Mouse (Mus musculus) thymus, adult 18-20 months (tissue): ENCODE results near the gene Grem1.

ENCODE experiments used
- DNase-seq, 2 experiments: peaks; one replicate each; pipeline ENCODE4 v3.0.0; 2022; ENCODE audit warnings: mixed read lengths in 2 of 2

The Grem1 gene

DNA sequence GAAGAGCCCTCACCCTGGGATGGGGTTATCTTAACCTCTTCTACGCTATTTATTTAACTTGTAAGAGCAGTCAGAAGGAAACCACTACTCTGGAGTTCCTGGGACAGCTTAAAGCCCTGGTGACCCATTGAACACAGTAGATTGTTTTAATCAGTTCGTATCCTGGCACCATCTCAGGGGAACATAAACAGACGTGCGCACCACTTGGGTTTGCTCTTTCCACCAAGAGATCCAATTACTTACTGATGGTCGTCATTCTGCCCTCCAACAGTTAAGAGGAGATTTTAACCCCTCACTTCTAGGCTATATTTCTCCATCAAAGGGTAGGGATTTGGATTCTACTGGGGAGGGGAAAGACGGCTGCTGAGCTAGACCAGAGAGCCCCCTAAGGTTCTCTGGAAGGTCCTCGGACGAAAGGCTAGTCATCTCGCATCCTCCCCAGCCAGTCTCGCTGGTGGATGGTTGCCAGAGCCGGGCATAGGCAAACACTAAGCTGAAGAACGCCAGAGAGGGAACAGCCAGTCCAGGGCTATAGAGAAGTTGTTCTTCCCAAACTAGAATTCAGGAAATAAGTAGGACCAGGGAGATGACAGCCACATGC lies 1.4 kb downstream of the Grem1 start:
- DNase-seq = no peak

DNA sequence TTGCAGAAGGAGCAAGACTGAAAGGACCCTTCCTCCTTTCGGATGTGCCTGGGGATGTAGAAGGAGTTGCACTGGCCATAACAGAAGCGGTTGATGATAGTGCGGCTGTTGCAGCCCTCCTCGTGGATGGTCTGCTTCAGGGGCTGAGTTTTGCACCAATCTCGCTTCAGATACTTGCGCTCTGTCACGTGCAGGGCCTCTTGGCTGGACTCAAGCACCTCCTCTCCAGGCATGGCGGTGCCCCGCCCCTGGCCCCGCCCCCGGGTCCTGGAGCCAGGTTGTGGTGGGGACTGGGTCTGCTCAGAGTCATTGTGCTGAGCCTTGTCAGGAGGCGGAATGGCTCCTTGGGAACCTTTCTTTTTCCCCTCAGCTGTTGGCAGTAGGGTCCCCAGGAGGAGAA lies 8.7 kb downstream of the Grem1 start:
- no peak for DNase-seq

DNA sequence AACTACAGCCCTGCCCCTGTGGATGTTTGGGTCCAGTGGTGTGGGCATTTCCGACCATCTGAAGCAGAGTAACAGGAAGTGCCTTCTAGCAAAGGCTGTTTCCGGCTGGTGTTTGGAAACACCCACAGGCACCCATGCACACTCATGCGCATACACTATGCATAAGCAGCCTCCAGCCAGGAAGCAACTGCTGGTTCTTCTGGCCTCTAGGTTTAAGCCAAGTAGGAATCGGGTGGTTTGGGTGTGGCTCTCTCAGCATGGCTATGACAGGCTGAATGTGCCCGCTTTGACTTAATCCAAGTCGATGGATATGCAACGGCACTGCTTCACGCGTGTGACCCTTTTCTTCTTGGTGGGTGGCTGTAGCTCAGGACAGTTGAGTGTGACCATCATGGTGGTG lies 9.1 kb downstream of the Grem1 start:
- no peak for DNase-seq

DNA sequence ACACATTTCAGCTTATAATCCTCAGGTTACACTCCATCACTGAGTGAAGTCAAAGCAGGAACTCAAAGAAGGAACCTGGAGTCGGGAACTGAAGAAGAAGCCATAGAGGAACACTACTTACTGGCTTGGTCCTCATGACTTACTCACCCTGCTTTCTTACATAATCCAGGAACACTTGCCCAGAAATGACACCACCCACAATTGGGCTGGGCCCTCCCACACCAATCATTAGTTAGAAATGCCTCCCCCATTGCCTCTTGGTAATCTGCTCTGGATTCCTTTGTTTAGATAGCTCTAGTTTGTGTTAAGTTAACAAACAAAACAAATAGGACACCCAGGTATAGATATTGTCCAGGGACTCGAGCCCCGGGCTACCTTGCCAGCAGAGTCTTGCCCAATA lies 29.9 kb downstream of the Grem1 start:
- DNase-seq = no peak

DNA sequence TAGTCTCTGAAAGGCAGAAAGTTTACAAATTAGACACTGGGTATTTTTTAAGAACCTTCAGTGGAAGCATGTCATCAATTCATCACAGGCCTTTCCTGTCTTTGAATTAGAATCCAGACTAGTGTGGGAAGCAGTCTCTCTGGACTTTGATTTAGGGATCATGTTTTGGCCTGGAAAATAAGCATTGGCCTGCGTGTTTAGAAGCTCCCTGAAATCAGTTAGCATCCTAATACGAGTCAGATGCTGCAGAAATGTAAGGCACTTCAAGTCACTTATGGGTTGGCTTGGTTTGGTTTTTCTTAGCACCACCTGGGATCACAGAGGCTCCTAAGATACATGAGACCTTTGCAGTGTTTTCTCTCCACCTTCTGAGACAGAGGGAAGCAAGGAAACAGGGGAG lies 43.6 kb downstream of the Grem1 start:
- no peak for DNase-seq

DNA sequence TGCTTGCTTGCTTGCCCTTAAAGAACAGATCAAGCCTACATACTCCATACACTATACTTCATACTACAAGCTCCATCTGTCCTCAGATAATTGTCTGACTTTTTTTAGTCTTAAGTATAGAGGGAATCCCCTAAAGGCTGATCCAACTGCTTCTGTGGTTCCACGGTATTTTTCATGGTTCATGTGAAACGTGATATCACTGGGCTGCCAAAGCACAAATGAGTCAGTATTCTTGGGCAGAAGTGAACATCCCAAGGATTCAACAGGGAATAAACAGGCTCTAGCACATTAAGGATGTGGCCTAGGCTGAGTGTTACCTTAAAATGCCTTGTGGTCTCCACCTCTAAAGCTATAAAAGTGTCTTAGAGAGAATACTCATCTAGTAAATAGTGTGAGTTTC lies 45.0 kb downstream of the Grem1 start:
- DNase-seq = no peak

DNA sequence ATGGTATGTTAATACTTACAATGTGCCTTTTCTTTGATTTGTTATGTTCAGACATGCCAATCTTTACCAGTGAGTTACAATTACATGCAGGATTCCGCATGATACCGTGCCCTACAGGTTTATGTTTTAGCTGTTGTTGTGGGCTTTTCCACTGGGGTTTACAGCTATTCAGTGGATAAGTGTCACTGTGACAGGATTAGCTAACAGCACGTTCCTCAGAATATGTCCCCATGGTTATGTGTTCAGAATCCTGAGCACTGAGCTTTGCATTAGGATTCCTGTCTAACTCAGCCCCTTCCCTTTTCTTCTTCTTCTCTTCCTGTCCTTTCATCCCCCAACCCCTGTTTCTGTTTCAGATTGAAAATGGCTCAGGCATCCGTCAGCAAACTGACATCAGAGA lies 50.9 kb downstream of the Grem1 start:
- DNase-seq = no peak

DNA sequence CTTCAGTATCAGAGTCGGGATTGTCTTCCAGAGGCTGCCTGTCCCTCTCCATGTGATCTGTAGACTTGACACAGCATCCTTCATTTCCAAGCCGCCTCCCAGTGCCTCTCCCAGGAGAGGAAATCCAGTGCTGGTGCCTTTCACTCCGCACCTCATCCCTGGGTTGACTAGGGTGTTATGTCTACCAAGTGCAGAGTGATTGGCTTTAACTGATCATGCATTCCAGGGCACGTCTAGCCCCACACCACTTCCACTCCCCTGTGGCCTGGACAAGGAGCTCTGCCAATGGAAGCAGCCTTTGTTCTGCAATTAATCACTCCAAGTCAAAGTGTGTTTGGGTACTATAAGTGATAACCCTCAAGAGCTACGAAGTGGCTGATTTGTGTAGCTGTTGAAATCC lies 56.9 kb downstream of the Grem1 start:
- DNase-seq = no peak

DNA sequence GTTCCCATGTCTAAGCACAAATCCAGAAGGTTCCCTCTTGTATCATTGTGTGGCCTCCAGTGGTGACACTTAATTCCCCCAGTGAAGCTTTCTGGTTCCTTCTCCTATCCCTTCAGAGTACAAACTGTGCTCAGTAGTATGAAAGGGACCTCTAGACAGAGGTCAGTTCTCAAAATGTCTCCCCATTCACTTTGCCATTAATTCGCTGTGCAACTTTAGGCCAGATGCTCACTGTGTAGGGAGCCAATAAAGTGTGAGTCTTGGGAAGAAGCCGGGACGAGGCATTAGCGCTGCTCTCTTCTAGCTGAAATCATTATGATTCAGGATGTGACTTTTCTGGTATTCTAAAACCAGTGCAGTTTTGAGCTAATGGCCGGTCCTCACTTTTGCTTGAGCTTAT lies 61.8 kb downstream of the Grem1 start:
- DNase-seq = no peak

DNA sequence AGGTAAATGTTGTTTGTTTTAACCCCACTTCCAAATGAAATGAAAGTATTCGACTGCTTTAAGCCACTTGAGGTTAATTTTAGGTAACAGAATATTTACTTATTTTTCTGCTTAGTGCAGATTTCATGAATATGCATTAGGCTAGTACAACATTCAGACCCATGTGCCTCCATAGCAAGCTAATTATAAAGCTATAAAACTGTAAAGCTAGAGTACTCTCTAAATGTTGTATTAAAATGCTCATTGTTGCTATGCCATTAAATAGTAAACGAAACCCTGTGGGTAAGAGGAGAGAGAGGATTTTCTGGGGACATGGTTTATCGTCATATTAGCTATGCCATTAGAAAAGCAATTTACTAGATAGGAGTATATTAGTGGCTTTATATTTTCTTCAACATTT lies 62.2 kb downstream of the Grem1 start:
- no peak for DNase-seq
